Mouse (Mus musculus) 416B (cell line): ENCODE measurements around the gene Pxt1.
A peak's percentile ranks its signal among the peaks of the same experiment; 100 is the strongest.

Experiments used
- DNase-seq: peaks from one replicate; pipeline ENCODE4 v3.0.0; 2011; ENCODE audit warnings: low read depth

Gene Pxt1

DNA sequence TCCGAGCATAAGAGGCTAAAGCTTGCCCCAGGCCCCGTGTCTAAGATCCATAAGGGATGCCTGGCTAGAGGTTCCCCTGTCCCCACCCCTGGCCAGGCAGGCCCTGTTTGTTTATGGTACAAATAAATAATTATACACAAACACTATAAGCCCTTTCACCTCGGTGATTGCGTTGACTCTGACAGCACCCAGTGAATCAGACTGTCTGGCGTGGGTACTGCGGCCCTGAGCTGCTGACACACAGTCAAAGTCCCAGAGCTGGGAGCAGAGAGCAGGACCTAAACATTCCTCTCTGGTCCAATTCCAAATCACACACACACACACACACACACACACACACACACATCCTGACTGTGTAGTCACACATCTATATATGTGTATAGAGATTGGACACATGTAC, 29.7 kb downstream of the Pxt1 start:
- no peak for DNase-seq

- no peak for DNase-seq
Measured at GRCm38 (mm10) chr17:28913200-28913599, 30.4 kb downstream of the Pxt1 start.

- DNase-seq = no peak
Measured at GRCm38 (mm10) chr17:28910139-28910538, 33.5 kb downstream of the Pxt1 start.

GRCm38 (mm10) chr17:28909252-28909941, 34.2 kb downstream of the Pxt1 start:
- no peak for DNase-seq

GRCm38 (mm10) chr17:28907959-28908358, 35.7 kb downstream of the Pxt1 start:
- no peak for DNase-seq

- DNase-seq = no peak
Measured at GRCm38 (mm10) chr17:28905377-28905916, 38.2 kb downstream of the Pxt1 start.

DNA sequence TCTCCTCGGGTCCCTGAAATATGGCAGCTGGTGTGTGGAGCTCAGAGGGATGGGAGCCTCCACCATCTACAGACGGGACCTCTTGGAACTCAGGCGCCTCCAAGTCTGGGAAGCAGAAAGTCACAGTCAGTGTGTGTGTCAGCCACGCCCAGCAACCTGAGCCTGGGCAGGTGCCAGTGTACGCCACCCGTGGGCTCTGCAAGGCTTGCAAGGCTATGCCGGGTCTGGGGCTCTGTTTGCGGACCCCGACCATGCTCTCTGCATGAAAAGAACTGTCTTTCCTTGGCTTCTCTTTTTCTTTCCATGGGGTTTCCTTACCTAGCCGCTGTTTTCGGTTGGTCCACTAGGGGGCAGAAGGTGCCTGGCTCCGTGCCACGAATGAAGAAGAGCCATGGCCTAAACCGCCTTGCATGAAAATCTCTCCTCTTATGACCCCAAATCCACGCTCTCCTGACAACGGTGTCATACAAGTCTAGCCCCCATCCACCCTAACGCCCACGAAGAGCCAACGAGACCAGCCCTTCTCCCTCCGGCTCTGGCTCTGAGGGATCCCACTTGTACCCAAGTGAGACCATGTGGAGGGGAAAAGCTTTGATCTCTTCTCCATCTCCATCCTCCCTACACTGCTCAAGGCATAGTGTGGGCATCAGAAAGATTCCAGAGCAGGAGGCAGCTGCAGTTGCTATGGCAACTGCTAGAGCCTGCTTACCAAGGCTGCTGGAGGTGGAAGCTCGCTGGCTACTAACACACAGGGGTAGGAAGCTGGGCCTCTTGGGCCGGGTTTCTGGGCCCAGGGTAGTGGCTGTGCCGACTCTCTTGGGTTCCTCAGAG, 38.9 kb downstream of the Pxt1 start:
- peak; percentile 68 for DNase-seq

DNA sequence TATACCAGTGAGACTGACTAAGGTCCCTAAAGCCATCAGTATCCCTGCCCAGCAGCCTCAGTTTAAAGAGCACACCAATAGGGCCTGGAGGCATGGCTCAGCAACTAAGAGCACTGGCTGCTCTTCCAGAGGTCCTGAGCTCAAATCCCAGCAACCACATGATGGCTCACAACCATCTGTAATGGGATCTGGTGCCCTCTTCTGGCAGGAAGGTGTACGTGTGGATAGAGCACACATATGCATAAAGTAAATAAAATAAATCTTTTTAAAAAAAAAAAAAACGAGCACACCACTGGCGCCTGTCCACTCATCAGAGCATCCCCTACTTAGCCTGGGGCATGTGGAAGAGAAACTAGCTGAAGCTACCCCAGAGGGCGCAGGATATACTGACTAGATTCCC, 42.1 kb downstream of the Pxt1 start:
- DNase-seq = no peak

DNA sequence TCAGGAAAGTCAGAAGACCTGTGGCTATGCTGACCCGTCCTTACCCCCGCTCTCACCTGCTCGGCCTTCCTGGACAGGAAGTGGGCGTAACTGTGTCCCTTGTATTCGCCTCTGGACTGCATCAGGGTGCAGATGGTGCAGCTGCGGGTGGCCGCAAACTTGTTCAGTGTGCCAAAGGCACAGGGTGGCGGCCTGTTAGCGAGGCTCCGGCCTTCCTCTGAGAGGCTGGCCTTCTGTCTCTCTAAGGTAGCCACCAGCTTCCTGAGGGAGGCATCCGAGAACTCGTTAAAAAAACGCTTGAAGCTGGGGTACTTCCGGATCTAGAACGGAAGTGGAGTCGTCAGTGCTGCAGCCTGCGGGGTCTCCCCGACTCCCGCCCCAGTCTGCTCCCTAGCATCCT, 44.2 kb downstream of the Pxt1 start:
- DNase-seq = peak; percentile 45

GRCm38 (mm10) chr17:28898249-28898648, 45.4 kb downstream of the Pxt1 start:
- no peak for DNase-seq

DNA sequence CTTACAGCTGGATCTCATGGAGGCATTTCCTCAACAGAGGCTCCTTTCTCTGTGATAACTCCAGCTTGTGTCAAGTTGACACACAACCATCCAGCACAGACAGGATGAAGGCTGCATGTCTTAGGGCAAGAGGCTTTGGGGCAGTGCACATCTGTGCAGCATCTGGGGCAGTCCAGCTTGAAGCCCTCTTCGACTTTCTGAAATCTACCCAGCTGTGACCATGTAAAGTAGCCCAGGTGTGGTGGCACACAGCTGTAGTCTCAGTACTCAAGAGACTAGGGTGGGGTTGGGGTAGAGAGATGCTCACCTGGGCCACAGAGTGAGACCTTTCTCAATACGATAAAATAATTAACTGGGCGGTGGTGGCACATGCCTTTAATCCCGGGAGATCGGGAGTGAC, 45.8 kb downstream of the Pxt1 start:
- DNase-seq = no peak

- DNase-seq = peak; percentile 64
Measured at GRCm38 (mm10) chr17:28896095-28896780, 47.4 kb downstream of the Pxt1 start.

DNA sequence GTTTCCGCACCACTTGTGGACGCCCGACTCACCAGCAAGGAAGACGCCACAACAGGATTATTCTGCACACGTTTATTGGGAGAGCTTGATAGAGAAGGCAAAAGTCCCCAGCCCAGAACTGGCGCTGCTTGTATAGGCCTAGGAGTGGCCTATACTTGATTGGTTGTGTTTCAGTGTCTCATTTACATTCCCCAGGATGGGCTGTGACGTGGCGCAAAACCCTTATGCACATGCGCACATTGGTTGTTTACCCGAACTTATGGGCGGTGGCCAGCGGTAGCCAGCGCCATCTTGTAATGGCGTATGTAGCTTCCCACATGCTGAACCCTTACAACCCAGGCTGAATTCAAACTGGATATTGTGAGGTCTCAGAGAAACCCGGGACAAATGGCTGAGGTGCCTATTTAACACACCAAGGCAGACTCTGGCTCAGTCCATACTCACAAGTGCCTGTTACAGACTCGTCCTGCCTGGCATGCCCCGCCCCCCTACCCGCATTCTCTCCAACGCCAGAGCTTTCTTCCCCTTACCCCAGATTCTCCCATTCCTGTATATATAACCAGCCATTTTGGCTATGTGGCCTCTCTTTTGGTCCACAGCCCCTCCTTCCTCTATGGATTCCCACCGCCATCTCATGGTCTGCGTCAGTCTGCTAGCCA, 48.3 kb downstream of the Pxt1 start:
- no peak for DNase-seq

GRCm38 (mm10) chr17:28894050-28894767, 49.4 kb downstream of the Pxt1 start:
- peak; percentile 74 for DNase-seq

DNA sequence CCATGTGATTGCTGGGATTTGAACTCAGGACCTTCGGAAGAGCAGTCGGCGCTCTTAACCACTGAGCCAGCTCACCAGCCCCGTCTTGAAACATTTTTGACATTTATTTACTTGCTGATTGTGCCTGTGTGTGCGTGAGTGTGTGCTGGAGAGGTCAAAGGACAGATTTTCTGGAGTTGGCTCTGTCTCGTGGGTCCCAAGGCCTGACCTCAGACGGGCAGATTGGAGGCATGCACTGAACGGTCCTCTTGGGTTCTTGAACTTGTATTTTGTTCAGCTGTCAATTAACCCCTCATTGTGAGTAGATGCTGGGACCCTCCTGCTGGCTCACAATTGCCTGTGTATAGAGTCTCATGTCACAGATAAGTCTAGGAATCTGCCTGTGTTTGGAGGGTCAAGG, 57.4 kb downstream of the Pxt1 start:
- DNase-seq = no peak

DNA sequence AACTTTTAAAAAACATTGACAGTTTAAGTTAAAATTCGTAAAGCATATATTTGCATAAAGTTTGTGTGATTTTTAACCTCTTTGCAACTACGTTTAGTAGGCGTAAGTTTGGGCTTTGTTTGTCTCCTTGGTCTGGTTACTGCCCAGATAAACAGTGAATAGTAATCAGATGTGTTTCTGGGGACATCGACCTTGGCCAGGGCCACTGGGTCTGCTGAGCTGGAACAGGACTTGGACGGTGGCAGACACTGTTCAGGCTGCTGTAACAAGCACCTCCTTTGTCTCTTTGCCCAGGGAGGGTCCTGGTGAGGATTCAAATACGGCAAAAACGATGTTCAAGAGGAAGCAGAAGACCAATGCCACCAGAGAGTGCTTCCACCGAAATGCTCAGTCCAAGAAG, 58.4 kb downstream of the Pxt1 start:
- DNase-seq = no peak
